Mouse (Mus musculus) bone marrow, adult 2 months (tissue): ENCODE measurements at regions not wholly inside any gene's neighbourhood (a gene's known extent, or its start where the extent isn't known, plus 50 kb on each side); places are given as distances from the start of the nearest gene placed in this dataset.

Experiments used
- CTCF ChIP-seq: fragments of 200-500 bp; IDR thresholded peaks from 2 replicates; pipeline ENCODE4 v1.5.1; 2011; ENCODE audit warnings: low read length, control low read depth; ENCODE audit not compliant: control insufficient read depth, insufficient read depth
- POLR2A ChIP-seq: fragments of 200-500 bp; IDR thresholded peaks from 2 replicates; pipeline ENCODE4 v1.6.1; 2011; ENCODE audit warnings: low read depth, mild to moderate bottlenecking, control low read depth, low read length, borderline replicate concordance; ENCODE audit not compliant: control insufficient read depth

DNA sequence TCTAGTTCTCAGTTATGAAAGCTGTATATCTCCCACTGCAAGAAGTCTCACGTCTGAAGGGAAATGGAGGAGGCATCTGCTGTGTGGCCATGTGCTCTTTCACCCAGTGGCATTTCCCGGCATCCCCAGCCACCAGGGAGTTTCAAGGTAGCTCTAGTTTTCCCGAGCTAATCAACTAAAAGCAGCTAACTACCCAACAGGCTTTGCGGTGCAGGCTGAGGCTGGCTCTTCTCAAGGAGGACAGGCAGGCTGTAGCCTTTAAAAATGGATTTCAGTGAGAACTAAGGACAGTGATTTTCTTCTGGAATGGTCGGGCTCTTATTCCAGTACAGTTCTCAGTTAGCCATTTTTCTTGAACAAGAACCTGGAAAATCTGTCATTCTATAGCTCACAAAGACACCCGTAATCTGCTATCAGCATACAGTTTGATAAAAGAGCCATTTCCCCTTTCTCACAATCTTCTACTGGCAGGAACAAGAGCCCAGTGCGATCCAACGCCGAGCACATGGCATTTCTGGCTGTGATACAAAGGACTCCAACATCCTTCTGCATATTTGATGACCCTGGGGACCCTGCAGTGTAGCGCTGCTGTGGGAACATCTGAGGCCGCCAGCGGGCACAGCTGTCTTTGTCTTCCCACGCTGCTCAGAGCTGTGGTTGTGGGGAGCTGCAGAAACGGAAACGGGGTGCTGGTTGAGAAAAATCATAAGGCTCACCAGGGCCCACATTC, 188.9 kb upstream of the Hnrnpa3 start:
- TF ChIP-seq CTCF: no peak
- no peak for TF ChIP-seq POLR2A
